Mouse (Mus musculus): Measurements from ENCODE around the gene Zfp704.

DNA sequence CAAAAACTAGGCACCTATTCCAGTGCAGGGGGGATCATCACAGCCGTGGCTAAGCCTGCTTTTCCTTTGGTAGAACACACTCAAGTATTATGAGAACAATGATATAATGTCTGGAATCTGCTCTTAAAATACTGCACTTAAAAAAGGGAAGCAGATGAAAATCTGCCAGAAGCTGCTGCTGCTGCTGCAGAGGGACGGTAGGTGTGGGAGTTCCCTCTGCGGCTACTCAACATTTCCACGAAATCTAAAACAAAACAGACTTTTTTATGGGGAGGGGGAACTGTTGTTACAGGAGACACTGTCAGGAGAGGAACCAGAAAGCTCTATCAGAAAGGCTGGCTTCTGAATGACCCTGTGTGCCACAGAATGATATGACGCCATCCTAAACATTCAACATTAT is 110.4 kb downstream of the Zfp704 start:
- TF ChIP-seq TAL1 (IDR thresholded peaks at IDR 0.05; ENCODE audit: low read length): no peak
- no peak for TF ChIP-seq GATA1 (IDR thresholded peaks at IDR 0.05; ENCODE audit: low read length)
